Mouse (Mus musculus): ENCODE data around the gene Rasgef1a. TPM values are rescaled to one million over a fixed set of nuclear protein-coding genes. Genes with fewer than 3 reads are reported as not detected.

The Rasgef1a gene
- polyA plus RNA-seq, 1 experiment: 2.3 TPM

DNA sequence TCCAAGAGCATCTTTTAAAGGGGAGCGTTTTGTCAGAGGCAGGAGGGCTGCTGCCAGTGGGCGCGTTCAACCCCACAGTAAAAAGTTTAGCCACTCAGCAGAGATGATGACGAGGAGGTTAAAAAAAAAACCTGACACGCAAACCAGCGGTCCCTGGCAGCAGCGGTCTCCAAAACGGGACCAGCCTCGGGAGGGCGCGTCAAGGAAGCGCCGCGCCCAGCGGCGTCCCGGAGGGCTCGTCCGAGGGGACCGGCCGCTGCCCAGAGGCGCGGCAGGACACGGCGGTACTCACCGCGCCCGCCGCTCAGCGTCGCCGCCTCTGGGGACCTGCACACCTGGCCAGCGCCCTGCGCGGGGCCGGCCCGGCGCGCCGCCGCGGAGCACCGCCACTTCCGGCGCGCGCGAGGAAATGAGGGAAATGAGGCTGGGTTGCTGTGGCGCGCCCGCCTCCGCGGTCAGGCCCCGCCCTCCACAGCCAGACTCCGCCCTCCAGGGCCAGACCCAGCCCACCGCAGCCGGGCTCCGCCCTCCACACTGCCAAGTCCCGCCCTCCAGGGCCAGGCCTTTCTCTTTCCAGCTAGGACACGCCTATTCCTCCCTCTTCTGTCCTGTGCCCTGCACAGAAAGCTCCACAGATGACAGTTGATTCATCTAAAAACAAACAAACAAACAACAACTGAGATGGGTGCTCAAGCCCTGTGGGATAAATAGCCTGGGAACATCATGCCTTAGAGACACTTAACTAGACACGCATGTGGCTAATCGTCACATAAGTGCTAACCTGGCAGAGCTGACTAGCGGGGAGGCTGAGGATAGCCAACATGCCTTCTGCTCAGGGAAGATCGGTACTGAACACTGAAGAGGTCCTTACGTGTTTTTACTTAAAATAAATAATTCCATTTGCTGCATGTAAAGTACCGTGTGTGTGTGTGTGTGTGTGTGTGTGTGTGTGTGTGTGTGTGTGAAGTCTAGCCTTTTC, 127.8 kb downstream of the Rasgef1a start, which contains the start of gene Csgalnact2:
Gene Csgalnact2 (minus strand): TSS at position 410 of the 979 bp plus-strand sequence.
- Histone ChIP-seq H3K4me1 (ENCODE audit: control insufficient read depth, insufficient read depth, low read length) (peaks cover 50% of the 10 kb centered on the region), H3K27ac (ENCODE audit: insufficient read depth, low read depth, low read length) (no peak within 1 kb of the TSS), H3K4me3 (ENCODE audit: insufficient read depth, low read length) (peak within 1 kb of the TSS; percentile 72)
- TF ChIP-seq CTCF (IDR thresholded peaks at IDR 0.05; ENCODE audit: low read depth, low read length) (no peak), POLR2A (IDR thresholded peaks at IDR 0.05; ENCODE audit: borderline replicate concordance, low read depth, low read length) (no peak)

DNA sequence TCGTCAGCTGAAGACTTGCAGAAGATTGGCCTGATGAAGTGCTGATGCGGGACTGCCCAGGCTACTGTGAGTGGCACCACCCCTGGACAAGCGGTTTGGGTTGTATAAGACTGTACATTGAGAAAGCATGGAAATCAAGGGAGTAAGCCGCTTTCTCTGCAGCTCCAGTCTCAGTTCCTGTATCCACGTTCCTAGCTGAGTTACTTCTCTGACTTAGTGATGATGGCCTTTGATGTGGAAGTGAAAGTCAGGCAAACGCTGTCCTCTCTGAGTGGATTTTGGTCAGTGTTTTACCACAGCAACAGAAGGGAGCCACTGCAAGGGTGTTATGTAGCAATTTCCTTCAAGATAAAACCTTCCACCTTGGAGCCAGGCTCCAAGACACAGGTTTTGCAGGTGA, 129.7 kb downstream of the Rasgef1a start:
- H3K27ac ChIP-seq (ENCODE audit: insufficient read depth, low read depth, low read length): peak overlapping the region; percentile 51
- H3K4me1 ChIP-seq (ENCODE audit: control insufficient read depth, insufficient read depth, low read length): peaks cover 36% of the 10 kb centered on the region

More for the DNA sequence above, 129.7 kb downstream of the Rasgef1a start:
- TF ChIP-seq POLR2A (IDR thresholded peaks at IDR 0.05; ENCODE audit: borderline replicate concordance, low read depth, low read length): no peak
- no peak for TF ChIP-seq CTCF (IDR thresholded peaks at IDR 0.05; ENCODE audit: low read depth, low read length)
- H3K4me3 ChIP-seq (ENCODE audit: insufficient read depth, low read length): 0 out of 2 replicates have a peak overlapping the region, but pooled peaks have one; percentile 25

Other genes with a start within 250 kb of the Rasgef1a start
- gene Zfp637, start 170.3 kb upstream of the Rasgef1a start, polyA plus RNA-seq (2012; ENCODE audit: insufficient read depth, insufficient read length, missing spikeins): 20.6 and 25.6 TPM in 2 replicates
- gene Zfp239, start 149.3 kb upstream of the Rasgef1a start, polyA plus RNA-seq (2012; ENCODE audit: insufficient read depth, insufficient read length, missing spikeins): 0.62 and 1.3 TPM in 2 replicates
- 327 and 355 TPM in 2 replicates for gene Hnrnpf, start 111.1 kb upstream of the Rasgef1a start, polyA plus RNA-seq (2012; ENCODE audit: insufficient read depth, insufficient read length, missing spikeins)
- gene Fxyd4, start 73.7 kb upstream of the Rasgef1a start, polyA plus RNA-seq (2012; ENCODE audit: insufficient read depth, insufficient read length, missing spikeins): not detected in 2 replicates
- gene Csgalnact2, start 127.7 kb downstream of the Rasgef1a start, polyA plus RNA-seq (2012; ENCODE audit: insufficient read depth, insufficient read length, missing spikeins): 47.0 and 49.9 TPM in 2 replicates
- not detected in 2 replicates for gene Ret, start 186.3 kb downstream of the Rasgef1a start, polyA plus RNA-seq (2012; ENCODE audit: insufficient read depth, insufficient read length, missing spikeins)

Data from bone marrow macrophage, adult 2 months (primary cell).